Mouse (Mus musculus) gastrocnemius, adult 18-20 months (tissue): ENCODE results near the gene Akna. TPM values are rescaled to one million over a fixed set of nuclear protein-coding genes. Genes with fewer than 3 reads are reported as not detected.

Source experiments
- DNase-seq: peaks from one replicate; pipeline ENCODE4 v3.0.0; 2021; ENCODE audit warnings: low spot score
- long read RNA-seq, 2 experiments: library from polyadenylated mRNA; stranded (forward); transcript quantifications; one replicate each; pipeline ENCODE4 v2.0.0; 2021
- total RNA-seq, 2 experiments: library from RNA; stranded (reverse); gene quantifications; 2 replicates each; pipeline ENCODE4 v1.2.3; 2021

Gene Akna
- total RNA-seq: 1 to 10 TPM in 1 of 2 experiments, under 1 TPM in 1; 0.82 to 1.5 TPM
- long read RNA-seq, experiment 1: 0 reads
- long read RNA-seq, experiment 2: 0 reads

DNA sequence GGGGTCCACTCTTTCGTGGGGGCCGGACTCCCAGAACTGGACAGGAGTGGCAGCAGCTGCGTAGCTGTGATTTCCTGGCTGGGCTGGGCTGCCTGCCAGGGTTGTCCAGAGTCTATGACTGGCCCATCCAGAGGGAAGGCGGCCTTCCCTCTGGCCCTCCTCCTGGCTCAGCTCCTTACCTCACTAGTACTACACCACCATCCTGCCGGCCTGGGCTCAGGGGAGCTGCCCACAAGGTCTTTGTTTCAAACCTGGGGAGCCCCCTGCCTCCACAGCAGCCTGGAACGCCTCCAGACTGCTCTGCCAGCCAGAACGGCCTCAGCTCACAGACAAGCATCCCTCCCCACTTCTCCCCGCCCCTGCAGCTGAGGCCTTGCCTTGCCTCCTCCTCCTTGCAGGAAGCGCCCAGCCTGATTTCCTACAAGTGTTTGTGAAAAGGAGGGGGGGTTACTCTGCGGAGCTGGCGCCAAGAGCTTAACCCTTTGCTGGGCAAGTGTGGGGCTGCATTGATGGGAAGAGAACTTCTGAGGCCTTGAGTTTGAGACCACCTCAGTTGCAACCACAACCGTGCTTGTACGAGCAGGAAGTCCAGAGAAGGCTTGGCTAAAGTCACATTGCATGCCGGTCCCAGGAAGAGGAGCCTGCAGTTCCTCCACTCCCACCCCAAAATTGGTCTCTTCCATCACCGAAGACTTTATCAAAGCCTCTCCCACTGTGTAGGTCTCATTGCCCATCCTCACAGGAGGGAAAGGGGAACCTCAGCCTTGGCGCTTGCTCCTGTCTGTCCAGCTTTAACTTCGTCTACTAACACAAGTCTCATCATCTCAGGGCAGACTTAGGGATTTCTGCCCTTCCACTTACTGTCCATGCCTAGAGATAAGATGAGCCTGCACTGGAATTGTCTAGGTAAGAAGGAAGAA is at the start of gene Akna:
Gene Akna, minus strand, starts transcription at position 315 of the 920 bp plus-strand sequence.
- DNase-seq: peak; percentile 87

DNA sequence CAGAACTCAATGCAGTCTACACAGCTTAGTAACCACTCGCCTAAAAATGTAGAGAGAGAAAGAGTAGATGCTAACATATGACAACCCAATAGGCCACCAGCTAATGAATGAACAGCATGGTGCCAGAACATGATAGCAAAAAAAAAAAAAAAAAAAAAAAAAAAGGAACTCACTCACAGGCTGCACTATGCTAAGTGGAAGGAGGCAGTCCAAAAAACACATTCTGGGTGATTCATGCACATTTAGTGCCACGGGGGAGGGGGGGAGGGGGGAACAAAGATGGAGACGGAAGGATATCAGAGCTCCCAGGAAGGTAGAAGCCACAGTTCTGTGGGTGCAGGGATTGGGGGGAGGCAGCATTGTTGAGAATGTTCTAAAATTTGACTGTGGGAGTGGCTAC is 49.4 kb upstream of the Akna start:
- DNase-seq: no peak

DNA sequence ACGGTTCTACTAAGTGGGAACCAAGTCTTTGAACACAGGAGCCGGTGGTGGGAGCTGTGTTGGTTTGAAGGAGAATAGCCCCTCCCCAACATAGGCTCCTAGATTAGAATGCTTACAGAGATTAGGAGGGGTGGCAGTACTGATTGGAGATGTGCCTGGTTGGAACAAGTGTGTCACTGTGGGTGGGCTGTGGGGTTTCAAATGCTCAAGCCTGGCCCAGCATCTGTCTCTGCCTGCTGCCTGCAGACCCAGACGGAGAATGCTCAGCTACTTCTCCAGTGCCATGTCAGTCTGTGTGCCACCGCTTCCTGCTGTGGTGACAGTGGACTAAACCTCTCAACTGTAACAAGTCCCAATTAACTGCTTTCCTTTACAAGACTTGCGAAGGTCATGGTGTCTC is 47.4 kb upstream of the Akna start:
- no peak for DNase-seq

DNA sequence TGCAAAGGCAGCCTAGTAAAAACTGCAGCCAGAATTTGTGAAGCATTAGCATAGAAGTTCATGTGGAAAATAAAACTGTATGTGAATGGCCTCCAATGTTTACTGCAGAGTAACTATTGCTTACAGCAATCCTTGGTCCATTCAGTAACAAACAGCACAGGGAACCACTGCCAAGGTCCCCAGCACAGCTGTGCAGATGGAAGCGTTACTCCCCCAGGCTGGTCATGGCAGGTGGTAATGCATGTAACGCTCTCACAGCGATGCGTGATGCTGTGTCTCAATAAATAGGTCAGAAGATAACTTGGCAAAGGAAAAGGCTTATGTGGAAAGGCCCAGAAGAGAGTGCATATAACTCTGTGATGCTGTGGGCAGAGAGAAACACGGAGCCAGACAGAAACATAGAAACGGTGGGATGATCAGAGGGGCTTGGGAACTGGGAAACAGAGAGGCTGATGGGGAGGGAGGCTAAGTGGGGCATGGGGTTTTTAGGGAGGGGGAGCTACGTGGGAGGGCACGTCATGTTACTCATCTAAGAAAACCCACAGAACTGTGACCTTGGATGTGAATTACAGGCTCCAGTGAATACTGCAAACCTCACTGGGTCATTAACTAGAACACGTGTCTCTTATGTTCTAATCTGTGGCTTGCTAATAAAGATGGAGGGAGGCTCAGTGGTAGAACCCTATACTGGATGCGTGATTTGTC is 41.4 kb upstream of the Akna start:
- DNase-seq: no peak

DNA sequence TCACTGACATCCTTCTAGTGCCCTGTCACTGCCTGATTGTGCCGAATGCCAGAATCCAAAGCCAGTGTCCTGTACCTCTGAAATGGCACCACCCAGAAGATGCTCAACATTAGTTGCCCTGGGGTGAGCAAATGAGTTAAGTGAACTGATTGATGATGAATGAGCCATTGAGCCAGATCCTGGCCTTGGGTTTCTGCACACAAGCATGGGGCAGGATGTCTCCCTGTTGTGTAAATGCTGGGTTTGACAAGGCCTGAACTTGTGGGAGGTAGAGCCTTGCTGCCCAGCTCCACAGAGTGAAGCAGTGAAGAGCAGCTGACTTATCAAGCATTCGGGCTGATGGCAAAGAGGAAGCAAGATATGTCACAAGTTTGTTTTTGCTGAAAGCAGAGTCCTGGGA is 39.9 kb upstream of the Akna start:
- DNase-seq: no peak

GRCm38 (mm10) chr4:63441616-63442015 is 38.5 kb upstream of the Akna start:
- DNase-seq: no peak

DNA sequence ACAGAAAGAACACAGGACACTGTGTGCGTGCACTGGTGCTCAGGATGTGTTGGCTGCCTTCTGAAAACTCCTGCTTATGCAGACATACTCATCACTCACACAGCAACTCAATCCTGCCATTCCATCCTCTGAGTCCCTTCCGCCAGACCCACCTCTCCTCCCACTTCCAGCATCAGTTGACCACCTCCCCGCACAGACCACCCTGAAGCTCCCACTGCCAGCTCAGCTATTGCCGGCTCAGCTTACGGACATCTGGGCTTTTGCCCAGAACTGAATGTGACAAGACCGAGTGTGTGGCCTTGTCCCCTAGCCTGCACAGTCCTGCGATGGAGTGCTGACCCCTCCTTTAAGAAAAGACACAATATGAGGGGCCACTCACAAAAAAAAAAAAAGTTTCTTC is 37.1 kb upstream of the Akna start:
- DNase-seq: no peak

DNA sequence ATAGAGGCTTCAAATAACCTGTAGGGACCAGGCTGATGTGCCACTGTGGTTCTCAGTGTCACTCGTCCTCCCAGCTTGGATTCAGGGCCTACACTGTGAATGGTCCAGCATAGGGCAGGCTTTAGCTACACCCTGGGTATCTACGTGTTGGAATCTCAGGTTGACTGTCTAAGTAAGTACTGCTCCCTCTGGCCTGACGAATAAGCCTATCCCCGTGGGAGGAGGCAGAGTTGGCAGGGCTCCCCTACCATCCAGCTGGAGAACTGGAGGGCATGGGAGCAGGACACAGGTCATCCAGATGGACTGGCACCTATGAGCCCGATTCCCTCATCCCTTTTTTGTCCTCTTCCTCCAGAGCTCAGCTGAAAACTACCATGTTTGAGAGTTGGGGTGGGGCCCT is 34.8 kb upstream of the Akna start:
- no peak for DNase-seq

GRCm38 (mm10) chr4:63437119-63437815 is 34.1 kb upstream of the Akna start:
- DNase-seq: no peak

DNA sequence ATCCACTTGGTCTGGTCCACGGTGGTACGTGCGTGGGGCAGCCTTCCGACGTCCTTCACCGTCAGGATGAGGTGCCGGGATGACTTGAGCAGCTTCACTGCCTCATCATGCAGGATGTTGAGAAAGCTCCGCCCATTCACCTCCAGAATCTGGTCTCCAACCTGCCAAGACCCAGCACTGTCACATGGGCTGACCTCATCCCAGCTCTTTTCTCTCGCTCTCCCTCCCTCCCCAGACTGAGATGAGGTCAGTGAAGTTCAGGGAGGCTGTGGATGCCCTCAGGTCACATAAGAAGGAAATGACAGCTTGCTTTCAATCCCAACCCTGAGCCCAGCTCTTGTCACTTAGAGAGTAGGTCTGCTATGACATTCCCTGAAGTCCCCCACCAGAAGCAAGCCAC is 32.2 kb upstream of the Akna start:
- DNase-seq: no peak

GRCm38 (mm10) chr4:63431098-63431497 is 27.9 kb upstream of the Akna start:
- DNase-seq: no peak

DNA sequence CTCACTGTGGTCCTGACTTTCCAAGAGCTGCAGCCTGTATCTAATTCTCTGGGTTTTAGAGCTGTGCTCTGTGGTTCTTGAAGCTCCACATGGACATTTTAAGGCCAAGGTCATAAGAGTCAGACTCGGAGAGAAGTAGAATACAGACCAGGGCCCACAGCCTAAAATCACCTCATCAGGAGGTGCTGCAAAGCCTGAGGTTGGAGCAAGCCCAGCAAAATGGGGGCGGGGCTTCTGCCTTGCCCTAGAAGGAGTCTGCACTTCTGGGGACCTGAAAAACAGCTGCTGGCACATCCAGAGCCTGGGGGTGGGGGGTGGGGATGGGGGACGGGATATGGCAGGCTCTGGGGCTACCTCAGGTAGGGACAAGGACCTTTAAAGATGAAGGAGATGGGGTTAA is 27.2 kb upstream of the Akna start:
- no peak for DNase-seq

DNA sequence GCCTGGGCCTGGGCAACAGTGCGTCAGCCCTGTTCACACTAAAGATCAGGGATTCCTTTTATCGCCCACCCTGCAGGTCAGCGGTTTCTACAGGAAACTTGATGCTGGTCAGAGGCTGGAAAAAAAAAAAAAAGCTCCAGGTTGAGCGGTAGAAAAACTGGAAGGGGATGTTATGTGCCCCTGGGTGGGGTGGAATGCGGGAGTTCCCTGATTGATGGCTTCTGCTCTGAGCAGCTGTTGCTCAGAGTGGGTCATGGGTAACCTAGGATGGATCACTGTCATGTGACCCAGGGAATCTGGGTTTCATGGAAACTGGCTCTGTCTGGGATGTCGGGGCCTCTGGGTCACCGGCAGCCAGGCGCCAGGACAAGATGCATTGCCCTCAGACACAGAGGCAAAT is 23.2 kb upstream of the Akna start:
- DNase-seq: no peak

GRCm38 (mm10) chr4:63423811-63424210 is 20.7 kb upstream of the Akna start:
- no peak for DNase-seq

- DNase-seq: no peak
Measured at GRCm38 (mm10) chr4:63423231-63423630, 20.1 kb upstream of the Akna start.

DNA sequence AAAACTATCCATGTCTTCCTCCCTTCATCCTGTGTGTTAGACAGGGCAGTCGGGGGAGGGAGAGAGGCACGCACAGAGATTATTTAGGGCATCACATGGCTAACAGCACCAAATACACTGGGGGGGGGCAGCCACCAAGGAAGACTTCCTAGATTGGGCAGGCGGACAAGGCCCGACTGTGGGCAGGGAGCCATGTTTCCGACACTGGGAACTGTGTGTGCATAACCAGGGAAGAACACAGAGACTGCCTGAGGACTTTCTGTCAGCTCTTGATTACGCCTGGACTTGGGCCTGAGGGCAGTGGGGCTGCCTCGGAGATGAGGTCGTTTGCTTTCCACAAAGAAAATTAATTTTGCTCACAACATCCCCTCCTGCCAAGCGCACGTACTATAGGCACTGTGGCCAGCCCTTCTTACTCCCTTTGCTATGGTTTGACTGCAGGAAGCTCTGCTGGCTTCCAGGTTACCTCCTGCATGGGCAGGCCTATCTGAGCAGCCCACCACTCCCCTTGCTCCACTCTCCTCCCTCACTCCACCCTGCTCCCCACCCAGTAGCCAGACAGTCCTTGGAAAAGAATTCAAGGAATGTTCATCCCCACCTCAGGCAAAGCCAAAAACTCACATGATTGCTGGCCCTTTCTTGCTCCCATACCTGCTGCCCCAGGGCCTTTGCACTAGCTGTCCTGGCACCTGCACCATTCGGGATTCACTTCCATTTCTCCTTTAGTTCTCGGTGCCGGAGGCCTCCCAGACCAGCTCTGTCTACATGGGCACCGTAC is 17.2 kb upstream of the Akna start:
- no peak for DNase-seq

- no peak for DNase-seq
Measured at GRCm38 (mm10) chr4:63418270-63418669, 15.1 kb upstream of the Akna start.

DNA sequence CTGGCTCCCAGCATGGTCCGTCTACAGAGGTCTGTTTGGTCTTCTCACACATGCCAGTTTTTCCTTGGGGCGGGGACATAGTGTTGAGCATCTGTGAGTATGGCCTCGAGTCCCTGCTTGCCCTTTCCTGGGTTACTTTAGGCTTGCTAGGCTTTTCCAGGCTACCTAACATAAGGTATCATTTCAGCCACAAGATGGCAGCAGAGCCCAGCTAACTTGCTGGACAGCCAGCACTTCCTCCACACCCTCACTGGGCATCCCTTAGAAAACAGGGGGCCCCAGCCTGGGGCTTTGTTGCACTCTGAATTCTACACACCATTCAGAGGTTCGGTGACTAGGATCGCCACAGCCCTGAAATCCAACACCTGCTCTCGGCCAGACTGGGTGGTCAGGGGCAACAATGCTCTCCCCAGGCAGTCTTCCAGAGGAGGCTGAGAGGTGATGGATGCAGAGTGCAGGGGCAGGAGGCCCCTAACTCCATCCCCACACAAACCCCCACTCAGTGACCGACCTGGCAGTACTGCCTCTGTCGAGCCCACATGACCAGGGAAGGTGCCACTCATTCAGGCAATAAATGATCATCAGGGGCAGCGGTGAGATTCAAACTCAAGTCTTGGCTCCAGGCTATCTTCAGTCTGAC is 14.3 kb upstream of the Akna start:
- peak; percentile 83 for DNase-seq

DNA sequence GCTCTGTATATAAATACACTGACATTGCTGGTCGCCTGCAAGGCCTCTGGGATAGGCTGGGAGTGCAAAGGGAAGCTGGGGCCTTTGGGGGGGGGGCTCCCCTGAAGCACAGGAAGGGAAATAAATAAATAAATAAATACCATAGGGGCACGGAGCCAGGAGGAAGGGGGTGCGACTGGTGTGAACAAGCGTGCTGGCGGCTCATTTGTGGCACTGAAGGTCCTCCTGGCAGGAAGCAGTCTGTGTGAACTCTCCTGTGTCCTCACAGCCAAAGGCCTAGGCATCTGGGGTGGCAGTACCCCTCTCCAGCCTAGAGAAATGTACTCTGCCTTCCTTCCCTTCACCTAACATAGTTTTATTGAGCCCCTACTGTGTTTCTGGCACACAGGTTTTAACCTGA is 11.8 kb upstream of the Akna start:
- no peak for DNase-seq

DNA sequence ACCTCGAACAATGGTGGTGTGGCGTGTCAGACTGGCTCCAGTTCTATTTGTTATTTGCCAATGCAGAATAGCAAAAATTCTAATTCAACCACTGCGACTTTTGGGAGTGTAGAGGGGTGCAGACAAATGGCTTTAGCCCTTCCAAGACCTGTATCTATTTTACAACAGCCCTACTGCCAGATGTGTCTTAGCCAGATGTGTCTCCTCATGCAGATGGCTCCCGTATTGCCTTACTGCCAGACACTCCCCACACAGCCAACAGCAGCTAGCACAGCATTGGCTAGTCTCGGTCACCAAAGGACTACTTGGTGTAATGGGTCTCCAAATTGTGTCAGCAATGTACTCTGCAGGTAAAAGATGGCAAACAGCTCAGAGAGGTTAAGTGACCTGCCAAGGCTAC is 8.1 kb upstream of the Akna start:
- no peak for DNase-seq

DNA sequence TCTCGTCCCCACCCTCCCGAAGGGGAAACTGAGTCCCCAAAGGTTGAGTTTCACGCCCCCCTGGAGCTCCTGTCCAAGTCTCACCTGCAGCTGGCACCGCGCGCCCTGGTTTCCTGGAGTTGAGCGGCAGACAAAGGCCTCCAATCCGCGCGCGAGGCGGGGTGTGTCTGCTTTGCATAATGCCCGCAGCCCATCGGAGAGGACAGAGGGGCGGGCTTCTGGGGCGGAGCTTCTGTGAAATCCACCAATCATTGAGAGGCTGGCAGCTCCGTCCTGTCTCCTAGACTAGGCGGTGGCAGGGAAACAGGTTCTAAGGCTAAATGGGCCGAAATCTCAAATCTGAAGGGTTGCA is 7.4 kb upstream of the Akna start:
- DNase-seq: peak; percentile 94
